Mouse (Mus musculus): Measurements from ENCODE around the gene Arhgef3.

The Arhgef3 gene

GRCm38 (mm10) chr14:27371669-27372076 is 257.0 kb downstream of the Arhgef3 start:
- DNase-seq (ENCODE audit: low read depth): peak; percentile 67

DNA sequence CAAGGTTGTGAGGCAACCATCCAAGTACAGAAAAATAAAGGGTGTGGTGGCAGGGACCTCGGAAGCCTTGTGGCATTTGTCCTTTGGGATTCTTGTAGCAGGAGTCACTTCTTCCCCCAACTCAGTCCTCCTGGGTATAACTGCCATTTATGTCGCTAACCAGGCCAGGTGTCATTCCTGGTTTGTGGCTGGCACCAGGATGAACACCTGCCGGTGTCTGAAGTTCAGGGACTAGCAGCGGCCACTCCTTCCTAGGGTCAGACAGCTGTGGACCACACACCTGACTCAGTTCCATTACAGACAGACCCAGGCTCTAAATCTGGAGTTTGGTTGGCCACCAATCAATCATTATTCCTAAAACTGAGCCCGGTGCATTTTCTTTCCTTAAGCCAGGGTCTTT is 258.8 kb downstream of the Arhgef3 start:
- no peak for DNase-seq (ENCODE audit: low read depth)

DNA sequence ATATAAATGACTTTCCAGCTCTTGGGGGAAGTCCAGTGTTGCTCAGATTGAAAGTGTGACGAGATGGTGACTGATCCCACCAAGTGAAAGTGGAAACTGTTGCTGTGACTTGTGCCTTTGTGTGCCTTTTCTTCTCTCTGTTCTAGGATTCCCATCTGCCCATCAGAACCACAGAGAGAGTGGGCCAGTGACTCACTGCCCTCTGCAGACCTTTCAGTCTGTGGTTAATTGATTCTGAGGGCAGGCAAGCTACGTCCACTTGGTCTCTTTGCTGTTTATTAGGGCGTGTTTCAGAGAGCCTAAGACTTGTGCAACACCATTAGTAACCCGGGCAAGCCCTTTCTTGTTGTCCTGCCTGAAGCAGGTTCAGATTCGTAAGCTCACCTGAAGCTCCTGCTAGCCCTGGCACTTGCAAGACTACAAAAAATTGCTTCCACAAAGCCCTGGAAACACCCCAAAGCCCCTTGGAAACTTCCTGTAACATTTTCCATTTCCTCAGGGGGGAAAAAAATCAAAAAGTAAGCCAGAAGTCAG is 261.5 kb downstream of the Arhgef3 start:
- DNase-seq (ENCODE audit: low read depth): peak; percentile 79

GRCm38 (mm10) chr14:27378669-27379068 is 264.0 kb downstream of the Arhgef3 start:
- no peak for DNase-seq (ENCODE audit: low read depth)

GRCm38 (mm10) chr14:27379404-27379803 is 264.7 kb downstream of the Arhgef3 start:
- DNase-seq (ENCODE audit: low read depth): no peak

DNA sequence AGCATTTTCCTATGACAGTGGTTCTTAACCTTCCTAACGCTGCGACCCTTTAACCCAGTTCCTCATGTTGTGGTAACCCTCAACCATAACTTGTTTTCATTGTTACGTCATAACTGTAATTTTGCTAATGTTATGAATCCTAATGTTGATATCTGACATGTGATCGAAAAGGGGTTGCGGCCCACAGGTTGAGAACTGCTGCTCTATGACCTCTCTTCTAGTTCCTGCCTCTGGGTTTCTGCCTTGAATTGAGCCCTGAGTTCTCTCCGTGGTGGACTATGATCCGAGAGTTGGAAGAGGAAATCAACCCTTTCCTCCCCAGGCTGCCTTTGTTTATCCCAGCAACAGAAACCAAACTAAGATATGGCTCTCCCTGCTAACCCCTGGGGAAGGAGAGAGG is 266.8 kb downstream of the Arhgef3 start:
- DNase-seq (ENCODE audit: low read depth): no peak

DNA sequence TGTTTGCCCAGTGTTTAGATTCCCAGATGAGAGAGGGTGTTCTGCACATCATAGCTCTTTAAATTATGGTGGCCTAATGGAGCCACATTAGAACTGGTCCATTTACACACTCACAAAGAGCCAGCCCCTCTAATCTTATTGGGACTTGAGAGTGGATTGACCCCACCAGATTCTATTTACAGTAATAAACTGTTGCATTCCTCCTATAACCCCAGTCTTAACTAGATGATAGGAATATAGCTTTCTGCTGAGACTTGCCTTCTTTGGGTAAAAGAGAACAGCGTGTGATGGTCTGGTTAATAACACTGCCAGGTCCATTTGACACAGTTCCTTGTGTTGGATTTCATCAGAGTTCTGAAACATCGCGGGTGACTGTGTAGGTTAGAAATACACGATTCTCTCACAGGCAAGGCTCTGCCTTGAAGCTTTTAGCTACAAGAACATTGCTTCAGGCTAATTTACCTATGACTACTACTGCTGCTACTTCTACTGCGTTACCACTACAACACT is 268.7 kb downstream of the Arhgef3 start:
- no peak for DNase-seq (ENCODE audit: low read depth)

DNA sequence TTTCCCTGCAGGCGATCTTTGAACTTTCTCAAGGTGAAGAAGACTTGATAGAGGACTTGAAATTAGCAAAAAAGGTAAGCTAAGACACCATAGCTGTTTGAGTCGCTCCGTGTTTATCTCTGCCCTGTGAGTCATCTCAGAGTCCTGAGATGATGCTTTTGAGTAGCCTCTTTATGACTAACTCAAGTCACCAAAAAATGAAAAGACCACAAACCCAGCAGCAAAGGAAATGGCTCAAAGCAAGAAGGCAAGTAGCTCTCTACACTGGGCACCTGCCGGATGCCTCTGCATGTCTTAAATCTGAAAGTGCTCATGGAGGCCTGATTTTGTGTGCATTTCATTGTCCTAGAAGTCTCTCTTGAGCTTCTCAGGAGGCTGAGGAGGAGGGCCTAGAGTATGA is 269.4 kb downstream of the Arhgef3 start:
- DNase-seq (ENCODE audit: low read depth): no peak

GRCm38 (mm10) chr14:27388616-27389015 is 273.9 kb downstream of the Arhgef3 start:
- no peak for DNase-seq (ENCODE audit: low read depth)

GRCm38 (mm10) chr14:27389722-27390121 is 275.0 kb downstream of the Arhgef3 start:
- no peak for DNase-seq (ENCODE audit: low read depth)

GRCm38 (mm10) chr14:27390663-27391062 is 276.0 kb downstream of the Arhgef3 start:
- DNase-seq (ENCODE audit: low read depth): no peak

DNA sequence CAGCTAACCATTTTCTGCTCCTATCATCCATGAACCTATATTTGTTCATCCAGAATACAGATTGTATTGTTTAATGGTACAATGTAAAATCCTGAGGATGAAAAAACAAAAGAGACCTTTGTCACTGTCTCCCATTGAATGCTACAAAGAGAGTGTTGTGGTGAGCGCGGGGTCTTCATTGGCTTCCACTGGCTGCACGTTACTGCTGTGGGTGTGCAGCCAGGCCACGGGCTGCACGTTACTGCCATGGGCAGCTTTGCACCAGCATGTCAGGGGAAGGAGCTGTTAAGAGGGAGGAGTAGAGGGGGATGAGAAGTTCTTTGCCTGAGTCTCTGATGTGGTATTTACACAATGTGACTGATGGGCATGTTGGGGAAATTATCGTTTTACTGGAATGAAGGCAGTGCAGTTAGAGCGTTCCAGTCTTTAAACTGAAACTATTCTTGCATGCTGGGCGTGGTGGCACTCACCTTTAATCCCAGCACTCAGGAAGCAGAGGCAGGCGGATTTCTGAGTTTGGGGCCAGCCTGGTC is 277.1 kb downstream of the Arhgef3 start:
- no peak for DNase-seq (ENCODE audit: low read depth)

DNA sequence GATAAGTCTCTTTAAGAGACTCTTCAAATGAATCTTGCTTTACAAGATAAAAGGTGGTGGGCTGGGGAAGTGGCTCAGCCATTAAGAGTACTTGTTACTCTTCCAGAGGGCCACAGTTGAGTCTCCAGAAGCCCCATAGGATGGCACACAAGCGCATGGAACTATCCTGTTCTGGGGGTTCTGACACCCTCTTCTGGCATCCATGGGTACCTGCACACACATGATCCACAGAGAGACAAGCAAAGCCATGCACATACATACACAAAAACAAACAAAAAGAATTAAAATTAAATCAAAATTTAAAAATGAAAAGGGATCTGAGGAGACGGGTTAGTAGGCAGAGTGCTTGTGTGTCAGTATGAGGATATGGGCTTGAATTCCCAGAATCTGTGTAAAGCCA is 278.0 kb downstream of the Arhgef3 start:
- no peak for DNase-seq (ENCODE audit: low read depth)

GRCm38 (mm10) chr14:27393806-27394205 is 279.1 kb downstream of the Arhgef3 start:
- DNase-seq (ENCODE audit: low read depth): no peak

DNA sequence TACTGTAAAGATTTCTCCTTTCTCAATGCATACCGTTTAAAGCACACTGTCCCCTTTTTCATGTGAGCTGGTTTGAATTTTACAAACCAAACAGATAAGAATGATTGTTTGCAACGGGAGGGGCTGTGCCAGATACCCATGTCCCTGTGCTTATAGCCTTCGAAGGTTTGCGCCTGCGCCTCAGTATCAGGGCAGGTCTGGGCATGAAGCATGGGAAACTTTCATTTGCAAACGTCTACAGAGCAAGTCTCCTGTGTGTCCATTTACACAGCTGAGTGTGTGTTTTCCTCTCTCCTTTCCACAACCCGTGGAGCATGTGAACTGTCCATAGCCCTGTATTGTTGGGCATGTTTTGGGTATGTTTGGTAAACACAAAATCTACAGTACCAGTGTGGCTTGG is 281.7 kb downstream of the Arhgef3 start:
- DNase-seq (ENCODE audit: low read depth): no peak

DNA sequence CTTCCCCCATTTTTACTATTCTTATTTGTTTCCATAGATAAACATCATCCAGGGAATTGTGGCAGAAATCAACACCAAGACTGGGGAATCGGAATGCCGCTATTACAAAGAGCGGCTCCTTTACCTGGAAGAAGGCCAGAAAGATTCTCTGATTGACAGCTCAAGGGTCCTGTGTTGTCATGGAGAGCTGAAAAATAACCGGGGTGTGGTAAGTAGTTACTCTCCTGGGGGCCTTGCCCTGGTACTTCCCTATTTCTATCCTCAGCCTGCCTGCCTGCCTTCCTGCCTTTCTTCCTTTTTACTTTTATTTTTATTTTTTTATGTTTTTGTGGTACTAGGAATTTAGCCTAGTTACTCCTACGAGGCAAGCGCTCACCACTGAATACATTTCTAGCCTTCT is 282.8 kb downstream of the Arhgef3 start:
- no peak for DNase-seq (ENCODE audit: low read depth)

DNA sequence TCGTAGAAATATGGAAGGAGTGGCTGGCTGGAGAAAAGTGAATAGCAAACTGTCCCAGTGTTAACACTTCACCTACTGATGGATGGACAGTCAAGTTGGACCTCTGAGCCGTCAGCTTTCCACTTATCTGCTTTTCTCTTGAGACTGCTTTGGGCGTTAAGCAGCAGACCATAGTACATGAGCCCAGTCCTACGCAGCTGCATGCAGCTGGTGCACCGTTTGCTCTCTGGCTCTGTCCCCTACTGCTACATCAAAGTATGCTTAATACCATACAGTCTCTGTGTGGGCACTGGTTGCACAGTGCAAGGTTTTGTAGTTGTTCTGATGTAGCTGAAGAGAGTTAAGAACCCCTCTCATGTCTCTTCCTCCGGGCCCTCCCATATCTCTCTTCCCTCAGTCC is 285.8 kb downstream of the Arhgef3 start:
- DNase-seq (ENCODE audit: low read depth): no peak

GRCm38 (mm10) chr14:27401717-27402278 is 287.1 kb downstream of the Arhgef3 start:
- no peak for DNase-seq (ENCODE audit: low read depth)

DNA sequence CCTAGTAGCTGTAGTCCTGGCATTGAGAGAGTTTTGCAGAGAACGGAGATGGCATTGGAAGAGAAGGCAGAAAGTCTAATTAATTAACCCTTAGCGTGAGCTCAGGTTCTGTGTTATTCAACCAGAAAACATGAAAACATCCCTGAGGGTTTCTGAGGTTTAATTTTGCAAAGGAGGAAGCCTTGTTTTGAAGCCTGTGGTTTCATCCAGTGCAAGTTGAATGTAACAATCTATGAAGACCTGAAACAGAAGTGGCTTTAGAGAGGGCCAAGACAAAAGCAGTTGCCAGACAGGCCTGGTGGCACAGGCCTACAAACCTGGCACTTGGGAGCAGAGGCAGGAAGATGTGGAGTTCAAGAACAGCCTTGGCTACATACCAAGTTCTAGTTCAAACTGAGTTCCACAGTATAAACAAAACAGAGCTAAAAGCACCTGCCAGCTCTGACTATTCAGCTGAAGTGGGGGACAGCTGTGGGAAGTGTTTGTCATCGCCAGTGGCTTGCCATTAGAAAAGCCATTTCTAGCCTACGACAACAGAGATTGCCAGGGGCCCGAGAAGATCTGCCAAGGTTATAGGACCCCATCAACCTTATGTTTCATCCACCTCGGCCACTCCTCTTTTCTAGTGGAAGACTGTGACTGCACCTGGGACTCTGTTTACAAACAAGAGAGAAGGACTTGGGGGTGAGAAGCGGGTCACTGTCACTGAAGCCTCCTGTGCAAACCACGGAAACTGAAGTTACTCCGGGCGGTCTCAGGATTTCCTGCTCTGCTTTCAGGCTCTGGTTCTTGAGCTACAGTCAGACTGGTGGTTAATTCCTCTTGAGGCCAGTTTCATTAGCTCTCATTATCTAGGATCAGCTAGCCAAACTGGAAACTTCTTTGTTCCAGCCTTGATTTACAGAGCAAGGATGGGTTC is 287.9 kb downstream of the Arhgef3 start:
- no peak for DNase-seq (ENCODE audit: low read depth)

- DNase-seq (ENCODE audit: low read depth): peak; percentile 44
Observed at GRCm38 (mm10) chr14:27405452-27405851, 290.8 kb downstream of the Arhgef3 start.

- DNase-seq (ENCODE audit: low read depth): no peak
Observed at GRCm38 (mm10) chr14:27405947-27406346, 291.2 kb downstream of the Arhgef3 start.

DNA sequence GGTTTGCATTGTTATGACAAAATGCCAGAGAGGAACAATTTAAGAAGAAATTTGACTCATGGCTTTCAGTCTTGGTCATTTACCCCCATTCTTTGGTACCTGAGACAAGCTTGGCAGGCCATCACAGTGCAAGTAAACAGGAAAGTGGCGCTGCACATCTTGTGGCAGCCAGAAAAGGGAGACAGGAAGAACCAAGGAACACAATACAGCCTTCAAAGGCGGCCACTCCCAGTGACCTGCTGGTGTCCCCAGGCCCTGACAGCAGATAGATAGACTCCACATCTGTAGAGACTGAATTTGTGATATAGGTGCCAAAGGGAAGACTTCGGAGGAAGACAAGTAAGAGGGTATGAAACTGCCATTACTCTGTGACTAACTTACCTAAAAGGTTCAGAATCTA is 293.5 kb downstream of the Arhgef3 start:
- no peak for DNase-seq (ENCODE audit: low read depth)

- no peak for DNase-seq (ENCODE audit: low read depth)
Observed at GRCm38 (mm10) chr14:27409662-27410061, 295.0 kb downstream of the Arhgef3 start.

Data from fibroblast of lung, adult 2 months (primary cell).